Mouse (Mus musculus): ENCODE data around the gene Fam207a.

DNA sequence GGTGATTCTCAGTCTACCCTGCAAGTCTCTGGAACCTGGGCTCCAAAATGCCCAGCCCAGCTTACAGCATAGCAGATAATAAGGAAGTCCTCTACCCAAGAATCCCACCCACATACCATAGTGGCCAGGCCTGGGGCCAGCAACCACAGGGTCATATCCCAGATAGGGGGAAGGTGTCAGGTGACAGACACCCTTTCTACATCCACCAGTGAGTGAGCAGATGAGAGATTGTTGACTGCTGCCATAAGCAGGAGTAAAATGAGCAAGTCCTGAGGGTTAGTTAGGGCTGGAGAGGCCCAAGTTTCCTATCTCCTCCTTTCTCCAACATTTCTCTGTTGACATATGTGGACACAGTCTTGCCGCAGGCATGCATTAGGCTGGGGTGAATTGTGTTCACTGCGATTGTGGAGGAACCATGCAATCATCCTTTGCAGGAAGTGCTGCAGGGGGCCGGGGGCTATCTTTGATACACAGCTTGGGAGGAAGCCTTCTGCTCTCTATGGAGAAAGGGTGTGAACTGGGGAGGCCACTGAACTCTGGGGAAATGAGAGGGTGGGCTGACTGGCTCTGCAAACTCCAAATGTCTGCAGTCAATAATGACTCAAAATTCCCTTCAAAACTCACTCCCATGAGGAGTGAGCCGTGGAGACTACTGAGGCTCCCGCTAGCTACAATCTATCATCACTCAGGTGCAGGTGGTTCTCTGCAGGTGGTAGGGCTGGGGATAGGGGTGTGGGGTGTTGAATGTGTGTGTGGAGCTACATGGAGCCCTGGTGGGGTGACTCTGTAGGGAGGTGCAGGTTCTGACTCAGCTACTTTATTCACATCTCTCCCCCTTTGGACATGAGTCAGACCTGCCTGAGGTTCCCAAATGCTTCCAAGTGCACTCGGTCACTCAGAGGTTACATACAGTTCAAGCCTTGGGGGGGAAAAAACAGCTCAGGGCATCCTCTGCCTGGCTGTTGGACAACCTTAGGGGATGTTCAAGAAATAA, 15.7 kb upstream of the Fam207a start:
- TF ChIP-seq CTCF (IDR thresholded peaks at IDR 0.05; ENCODE audit: control insufficient read depth, insufficient read depth, insufficient replicate concordance, low read depth, low read length): no peak
- no peak for TF ChIP-seq POLR2A (IDR thresholded peaks at IDR 0.05; ENCODE audit: control insufficient read depth, low read depth, low read length)
